Mouse (Mus musculus): ENCODE measurements around the gene Ctsl. TPM values are rescaled to one million over a fixed set of nuclear protein-coding genes. Genes with fewer than 3 reads are reported as not detected.
A peak's percentile ranks its signal among the peaks of the same experiment; 100 is the strongest.

Gene Ctsl
- total RNA-seq, 2 experiments from 2014 or later: 260 to 267 TPM

DNA sequence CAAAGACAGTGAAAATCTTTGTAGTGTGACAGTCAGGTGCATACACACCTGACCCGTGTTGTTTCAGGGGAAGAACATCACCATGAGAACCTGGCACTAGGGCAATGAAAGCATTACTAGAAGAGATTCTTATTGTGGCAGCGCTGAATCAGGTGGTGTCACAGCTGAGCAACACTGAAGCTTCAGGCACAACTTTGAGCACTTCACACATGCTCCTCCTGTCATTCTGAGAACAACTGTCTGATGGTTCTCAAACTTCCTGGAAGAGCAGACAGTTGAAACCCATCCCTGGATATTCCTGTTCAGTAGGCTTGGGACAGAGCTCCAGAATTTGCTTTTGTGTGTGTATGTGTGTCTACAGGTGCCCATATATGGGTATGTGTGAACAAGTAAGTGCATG, 5.8 kb upstream of the Ctsl start:
- intact Hi-C loops (cut with DNase I): no loop called here
- no peak for DNase-seq

DNA sequence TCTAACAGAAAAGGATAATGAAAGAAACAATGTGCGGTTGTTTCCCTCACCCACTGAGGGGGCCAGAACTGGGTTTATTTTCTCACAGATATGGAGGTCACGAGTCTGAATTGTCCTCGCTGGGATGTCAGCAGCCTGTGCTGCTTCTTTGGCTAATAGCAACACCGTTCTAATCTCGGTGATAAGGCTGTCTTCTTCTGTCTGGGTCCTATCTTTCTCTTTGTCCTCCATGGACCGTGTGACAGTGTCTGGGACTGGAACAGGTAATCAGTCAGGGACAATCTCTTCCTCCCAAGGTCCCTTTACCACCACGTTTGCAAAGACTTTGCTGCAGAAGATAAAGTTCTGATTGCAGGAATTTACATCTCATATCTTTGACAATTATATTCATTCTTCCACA, 4.5 kb upstream of the Ctsl start:
- intact Hi-C loops (cut with DNase I): no loop called here

DNA sequence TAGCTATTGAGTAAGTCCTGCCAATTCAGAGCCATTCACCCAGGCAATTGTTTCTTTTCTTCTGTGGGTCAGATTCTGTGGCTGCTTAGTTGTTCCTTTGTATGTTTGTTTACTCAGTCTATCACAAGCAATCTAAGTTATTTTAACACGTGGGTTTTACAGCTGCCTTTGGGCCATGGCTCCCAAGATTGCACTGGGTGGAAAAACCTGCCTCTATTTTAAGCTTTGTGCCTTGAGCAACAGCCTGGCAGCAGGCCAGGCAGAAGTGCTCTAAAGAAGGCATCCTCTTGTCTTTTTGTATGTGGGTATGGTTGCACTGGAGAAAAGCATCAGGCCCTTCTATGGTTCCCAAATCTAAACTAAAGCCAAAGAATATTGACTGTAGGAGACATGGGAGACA, 3.0 kb upstream of the Ctsl start:
- peak; percentile 39 to 51 for DNase-seq
- intact Hi-C loops (cut with DNase I): no loop called here

More for the DNA sequence above, 4.5 kb upstream of the Ctsl start:
- no peak for DNase-seq

DNA sequence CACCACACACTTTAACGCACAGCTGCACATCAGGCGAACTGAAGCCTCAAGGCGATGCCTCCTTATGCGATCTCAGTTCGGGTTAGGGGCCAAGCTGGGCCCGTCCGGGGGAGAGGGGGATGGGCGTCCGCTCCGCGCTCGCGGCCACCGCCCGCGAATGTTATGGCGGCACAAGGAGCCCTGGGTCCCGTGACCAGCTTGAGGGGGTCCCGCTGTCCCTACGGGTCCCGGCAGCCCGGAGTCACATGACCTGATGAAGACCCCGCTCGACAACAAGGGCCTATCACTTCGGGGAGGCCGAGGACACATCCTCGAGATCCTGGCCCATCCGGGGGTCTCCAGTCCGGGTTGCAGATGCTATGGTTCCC, 901 bp downstream of the Ctsl start:
- peak; percentile 55 to 65 for DNase-seq
- intact Hi-C loops (cut with DNase I): loop anchor here (2.0 kb wide), 3 partner anchors 31 to 63 kb away; partner anchors contain the start of gene Cdk20

DNA sequence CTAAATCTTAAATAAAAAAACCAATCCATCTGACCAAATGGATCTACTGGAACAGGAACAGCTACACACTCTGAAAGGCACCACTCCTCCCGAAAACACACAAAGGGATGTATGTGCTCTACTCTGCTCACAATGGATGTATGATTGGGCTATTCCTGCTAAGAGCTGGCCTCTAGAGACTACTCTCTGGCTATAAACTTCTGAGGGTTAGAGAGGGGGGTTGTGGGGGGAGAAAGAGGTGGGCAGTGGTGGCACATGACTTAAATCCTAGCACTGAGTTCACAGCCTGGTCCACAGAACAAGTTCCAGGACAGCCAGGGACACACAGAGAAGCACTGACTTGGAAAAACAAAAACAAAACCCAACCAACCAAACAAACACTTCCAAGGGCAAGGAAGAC, 2.1 kb downstream of the Ctsl start:
- intact Hi-C loops (cut with DNase I): loop anchor here (2.0 kb wide), 1 partner anchor 54 kb away; no protein-coding TSS in a partner anchor
- no peak for DNase-seq

DNA sequence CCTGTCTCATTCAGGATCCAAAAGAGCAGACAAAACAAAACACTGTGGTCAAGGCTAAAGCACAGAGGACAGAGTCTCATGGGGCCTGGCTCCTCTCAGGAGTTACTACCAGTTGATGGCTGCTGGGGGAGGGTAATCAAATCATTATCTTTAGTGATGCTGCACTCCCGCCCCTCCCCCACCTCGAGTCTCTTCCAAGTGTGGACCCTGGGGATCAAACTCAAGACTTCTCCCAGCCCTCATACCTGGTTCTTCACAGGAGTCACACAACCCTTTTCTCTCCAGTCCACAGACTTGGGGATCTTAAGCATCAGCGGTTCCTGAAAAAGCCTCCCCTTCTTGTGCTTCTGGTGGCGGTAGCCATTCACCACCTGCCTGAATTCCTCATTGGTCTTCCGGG, 3.1 kb downstream of the Ctsl start:
- no peak for DNase-seq
- intact Hi-C loops (cut with DNase I): loop anchor here (2.0 kb wide), 1 partner anchor 53 kb away; no protein-coding TSS in a partner anchor

DNA sequence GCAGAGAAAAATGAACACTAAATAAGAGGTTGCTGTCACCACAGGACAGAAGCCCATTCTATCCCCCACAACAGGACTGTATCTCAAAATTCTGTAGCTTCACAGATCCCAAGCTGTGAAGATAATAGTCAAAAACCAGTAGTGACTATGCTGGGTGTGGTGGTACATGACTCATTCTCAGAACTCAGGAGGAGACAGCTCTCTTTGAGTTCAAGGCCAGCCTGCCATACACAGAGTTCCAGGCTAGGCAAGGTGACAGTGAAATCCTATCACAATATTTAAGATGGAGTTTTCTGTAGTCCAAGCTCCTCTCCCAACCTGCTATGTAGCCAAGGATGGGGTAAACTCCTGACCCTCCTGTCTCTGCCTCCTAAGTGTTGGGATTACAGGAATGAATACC, 5.4 kb downstream of the Ctsl start:
- intact Hi-C loops (cut with DNase I): no loop called here
- no peak for DNase-seq

DNA sequence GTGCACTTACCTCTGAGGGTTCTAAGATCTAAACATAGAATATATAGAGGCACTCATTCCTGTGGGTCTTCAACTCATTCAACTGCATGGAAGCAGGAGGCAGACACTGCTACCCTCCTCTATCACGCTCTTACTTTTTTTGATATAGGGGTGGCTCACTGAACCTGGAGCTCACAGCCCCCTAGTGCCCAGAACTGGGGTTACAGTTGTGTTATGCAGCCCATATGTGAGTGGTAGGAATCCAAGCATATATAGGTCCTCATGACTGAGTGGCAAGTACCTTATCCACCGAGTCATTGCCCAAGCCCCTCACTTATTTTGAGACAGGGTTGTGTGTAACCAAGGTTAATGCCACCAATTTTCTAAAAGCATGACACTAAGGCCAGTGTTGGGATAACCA, 6.4 kb downstream of the Ctsl start:
- DNase-seq: peak; percentile 13 to 37
- intact Hi-C loops (cut with DNase I): no loop called here

DNA sequence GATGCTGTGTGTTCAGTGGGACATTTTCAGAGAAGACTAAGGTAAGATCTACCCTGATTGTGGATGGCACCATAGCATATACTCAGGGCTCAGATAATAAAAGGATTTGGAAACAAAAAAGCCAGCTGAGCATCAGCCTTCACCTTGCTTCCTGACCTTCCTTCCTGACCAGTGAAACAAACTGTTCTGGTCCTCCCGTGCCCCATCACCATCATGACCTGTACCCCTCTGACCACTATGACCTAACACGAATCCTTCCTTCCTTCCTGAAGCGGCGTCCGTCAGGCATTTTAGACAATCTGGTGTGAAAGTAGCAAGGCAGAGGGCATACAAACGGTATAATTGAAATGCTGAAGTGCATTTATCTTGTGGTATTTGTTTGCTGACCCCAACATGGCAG, 8.6 kb downstream of the Ctsl start:
- DNase-seq: no peak
- intact Hi-C loops (cut with DNase I): loop anchor here (2.0 kb wide), 1 partner anchor 71 kb away; the partner anchor contains the start of gene Cdk20

DNA sequence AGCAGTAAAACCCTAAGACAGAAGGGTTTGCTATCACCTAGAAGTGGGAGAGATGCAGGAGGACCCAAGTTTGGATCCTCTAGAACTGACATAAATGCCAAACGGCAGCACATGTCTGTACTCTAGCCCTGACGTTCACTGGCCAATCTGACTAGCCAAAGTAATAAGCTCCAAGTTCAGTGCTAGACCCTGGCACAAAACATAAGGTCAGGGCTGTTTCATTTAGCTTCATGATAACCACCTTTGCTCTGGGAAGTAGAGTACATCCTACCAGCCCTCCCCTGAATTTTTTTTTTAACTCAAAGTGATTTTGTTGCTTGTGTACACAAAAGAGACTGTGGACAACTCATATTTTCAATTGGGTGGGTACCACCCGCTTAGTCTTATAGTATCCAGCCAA, 9.7 kb downstream of the Ctsl start:
- DNase-seq: no peak
- intact Hi-C loops (cut with DNase I): no loop called here

DNA sequence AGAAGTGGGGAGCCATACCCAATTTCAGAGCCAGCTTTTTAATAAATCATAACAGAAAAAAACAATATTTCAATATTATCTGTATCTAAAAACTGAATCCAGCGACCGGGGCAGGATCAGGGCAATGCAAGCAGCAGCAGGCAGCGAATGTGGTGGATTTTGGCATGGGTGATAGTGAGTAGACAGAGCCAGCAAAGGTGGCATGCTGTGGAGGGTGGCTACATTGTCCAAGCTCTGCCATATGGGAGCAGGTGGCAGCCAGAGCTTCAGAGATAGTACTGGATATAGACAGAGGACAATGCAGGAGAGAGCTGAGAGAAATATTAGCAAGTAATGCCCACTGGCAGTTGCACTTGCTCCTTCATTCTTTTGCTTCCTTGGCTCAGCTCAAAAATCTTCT, 11.0 kb downstream of the Ctsl start:
- DNase-seq: no peak
- intact Hi-C loops (cut with DNase I): no loop called here

DNA sequence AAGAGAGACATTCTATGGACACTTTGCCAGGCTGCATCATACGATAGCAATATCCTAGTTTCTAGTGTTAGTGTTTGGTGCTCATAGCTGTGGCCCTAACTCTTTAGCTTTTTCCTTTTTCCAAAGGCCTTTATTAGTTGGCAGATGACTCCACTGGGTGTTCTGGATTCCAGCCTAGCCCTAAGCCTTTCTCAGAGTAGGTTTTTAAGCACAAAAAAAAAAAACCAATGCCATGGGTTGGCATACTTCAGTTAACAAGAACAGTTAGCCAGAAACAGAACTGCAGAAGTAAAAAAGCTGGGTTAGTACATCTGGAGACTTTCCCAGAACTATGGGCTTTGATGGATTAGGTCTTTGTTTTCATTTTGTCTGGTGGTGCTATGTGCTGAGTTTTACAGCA, 12.2 kb downstream of the Ctsl start:
- intact Hi-C loops (cut with DNase I): no loop called here
- no peak for DNase-seq

DNA sequence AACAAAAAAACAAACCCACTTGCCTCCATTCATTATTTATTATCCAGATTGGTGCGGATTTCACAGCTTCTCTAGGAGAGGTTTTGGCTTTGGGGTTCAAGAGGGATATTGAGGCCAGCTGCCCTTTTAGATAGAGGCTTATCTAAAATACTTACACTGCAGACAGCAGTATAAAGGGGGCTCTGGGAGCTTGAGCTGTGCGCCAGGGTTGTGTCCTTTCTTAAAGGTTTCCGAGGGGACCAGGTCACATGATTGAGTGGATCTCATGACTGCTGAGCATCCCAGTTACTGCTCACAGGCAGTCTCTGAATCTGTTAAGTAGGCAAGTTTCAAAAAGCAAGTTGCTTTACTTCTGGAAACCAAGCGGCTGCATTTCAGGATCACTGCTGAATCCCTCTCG, 13.3 kb downstream of the Ctsl start:
- DNase-seq: no peak
- intact Hi-C loops (cut with DNase I): no loop called here

DNA sequence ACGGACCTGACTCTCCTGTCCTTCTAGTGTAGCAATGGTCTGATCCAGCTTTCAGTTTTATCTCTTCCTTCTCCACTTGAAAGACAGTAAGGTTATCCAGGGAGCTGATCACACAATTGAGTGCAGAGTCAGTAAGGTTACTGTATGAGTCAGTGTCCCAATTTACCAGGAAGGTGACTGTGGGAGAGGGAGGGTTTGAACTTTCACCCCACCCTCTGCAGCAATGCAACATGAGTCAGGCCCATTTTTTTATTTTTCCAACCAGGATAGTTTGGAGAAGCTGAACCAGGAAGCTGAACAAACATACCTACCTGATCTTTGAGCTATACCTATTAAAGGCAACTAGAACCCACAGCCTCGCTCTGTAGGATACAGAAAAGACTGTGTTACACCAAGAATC, 21.2 kb downstream of the Ctsl start:
- no peak for DNase-seq
- intact Hi-C loops (cut with DNase I): no loop called here

DNA sequence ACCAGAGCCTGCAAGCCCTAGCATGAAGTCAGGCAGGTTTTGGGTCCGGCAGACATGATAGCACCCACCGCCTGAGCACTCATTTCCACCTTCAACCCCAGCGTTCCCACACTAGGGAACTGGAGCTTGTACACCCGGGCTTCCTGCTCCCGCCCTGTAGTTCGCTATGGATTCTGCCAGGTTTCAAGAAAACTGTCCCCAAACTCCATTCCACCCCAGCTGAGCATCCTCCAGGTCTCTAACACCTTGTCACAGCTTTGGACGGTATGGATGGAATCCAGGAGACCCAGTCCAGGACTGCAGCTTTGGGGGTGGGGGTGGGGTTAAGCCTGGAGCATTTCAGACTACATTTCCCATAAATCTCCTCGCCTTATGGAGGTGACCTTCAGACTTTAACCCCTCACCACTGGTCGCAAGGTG, 26.6 kb downstream of the Ctsl start:
- DNase-seq: peak; percentile 33 to 45
- intact Hi-C loops (cut with DNase I): no loop called here

DNA sequence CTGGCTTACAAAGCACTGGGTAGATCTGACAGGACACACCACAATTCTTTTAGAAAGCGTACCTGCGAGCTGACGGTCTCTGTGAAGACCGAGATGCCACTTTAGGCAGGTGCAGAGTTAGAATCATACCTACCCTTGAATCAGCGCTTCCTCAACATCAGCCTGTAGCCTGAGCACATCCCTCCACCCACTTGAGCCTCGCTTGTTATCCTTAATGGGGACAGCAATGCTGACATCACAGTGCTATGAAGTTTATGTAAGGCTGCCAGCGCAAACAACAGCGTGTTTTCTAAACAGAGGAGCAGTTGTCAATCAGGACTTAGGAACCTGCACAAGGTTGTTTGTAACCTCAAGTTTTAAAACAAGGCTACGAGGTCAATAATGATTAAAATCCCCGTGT, 27.1 kb downstream of the Ctsl start:
- DNase-seq: peak in 1 of 2 experiments; percentile 14
- intact Hi-C loops (cut with DNase I): no loop called here

DNA sequence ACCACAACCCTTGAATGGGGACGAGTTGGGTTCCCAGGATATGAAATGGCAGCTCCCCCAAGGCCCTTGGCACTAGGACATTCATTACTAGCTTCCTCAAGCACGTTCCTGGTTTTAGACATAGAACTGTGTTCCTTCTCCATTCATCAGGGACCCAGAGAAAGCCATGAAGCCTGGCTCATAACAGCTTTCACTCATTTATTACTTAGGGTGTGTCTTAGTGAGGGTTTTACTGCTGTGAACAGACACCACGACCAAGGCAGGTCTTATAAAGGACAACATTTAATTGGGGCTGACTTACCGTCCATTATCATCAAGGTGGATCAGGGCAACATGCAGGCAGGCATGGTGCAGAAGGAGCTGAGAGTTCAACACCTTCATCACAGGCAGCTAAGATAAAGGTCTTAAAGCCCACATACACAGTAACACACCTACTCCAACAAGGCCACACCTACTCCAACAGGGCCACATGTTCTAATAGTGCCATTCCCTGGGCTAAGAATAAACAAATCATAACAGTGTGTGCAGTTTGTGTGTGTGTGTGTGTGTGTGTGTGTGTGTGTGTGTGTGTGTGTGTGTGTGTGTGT, 35.1 kb downstream of the Ctsl start:
- intact Hi-C loops (cut with DNase I): no loop called here
- no peak for DNase-seq

DNA sequence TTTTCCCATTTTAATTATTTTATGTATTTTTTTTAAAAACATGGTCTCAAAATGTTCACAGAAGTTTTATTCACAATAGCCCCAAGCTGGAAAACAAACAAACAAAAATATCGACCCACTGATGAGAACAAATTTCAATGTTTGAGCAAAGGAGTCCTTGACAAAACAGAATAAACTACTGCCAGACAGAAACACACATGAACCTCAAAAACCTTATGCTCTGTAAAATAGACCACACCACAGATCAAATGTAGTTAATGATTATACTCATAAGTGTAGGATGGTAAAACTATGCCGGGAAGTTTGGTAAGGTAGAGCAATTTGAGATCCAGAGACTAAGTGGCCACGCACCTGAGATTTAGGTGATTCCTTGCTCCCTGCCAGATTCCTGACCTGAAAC, 37.6 kb downstream of the Ctsl start:
- intact Hi-C loops (cut with DNase I): no loop called here
- DNase-seq: no peak

DNA sequence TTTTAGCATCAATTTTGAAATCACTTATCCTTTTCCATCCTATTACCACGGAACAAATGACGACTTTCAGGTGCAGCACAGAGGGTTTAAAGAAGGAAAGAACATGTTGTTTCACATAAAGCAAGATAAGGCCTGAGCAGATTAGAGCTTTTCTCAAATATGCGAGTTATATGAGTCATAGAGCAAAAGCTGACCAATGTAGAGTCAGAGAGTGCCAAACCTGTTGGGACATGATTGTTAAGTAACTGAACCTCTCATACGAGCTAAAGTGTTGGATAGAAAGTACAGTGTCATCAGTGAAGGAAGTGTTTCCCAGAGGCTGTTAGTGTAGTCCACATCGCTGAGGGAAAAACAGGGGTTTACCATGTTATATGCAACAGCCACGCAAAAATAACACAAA, 38.4 kb downstream of the Ctsl start:
- no peak for DNase-seq
- intact Hi-C loops (cut with DNase I): no loop called here

DNA sequence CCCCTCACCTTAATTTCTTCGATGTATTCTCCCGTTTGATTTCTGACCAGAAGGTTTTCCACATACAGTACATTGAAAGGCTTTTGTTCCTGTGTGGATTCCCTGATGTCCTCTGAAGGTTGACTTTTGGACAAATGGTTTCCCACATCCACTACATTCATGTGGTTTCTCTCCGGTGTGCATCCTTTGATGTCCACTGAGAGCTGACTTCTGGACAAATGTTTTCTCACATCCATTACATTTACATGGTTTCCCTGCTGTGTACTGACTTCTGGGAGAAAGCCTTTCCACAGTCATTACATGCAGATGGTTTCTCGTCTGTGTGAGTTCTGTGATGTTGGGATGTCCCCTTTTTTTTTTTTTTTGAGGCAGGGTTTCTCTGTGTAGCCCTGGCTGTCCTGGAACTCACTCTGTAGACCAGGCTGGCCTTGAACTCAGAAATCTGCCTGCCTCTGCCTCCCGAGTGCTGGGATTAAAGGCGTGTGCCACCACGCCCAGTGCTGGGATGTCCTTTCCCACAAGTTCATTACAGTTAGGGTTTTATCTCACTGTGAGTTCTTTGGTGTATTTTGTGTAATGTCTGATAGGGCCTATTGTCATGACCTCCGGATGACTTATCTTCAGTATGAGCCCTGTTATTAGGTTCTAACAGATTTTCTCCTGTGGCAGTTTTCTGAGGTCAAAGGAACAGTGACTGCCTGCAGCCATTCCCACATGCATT, 48.0 kb downstream of the Ctsl start:
- intact Hi-C loops (cut with DNase I): no loop called here
- no peak for DNase-seq

DNA sequence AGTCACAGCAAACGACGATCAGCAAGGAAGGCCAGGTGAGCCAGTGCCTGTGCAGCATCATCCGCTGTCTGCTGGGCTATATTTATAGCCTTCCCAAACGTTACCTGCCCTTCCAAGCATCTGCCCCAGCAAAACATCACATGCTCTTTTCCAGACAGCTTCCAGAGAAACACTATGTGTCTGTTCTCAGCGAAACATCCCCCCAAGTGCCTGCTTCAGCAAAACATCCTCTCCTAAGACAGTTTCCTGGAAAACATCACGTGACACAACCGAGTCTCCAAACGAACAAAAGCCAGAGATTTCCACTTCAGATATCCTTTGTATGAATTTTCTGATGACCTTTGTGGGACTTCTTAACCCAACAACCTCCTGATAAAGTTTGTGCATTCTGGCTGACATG, 50.4 kb downstream of the Ctsl start:
- intact Hi-C loops (cut with DNase I): no loop called here
- no peak for DNase-seq

DNA sequence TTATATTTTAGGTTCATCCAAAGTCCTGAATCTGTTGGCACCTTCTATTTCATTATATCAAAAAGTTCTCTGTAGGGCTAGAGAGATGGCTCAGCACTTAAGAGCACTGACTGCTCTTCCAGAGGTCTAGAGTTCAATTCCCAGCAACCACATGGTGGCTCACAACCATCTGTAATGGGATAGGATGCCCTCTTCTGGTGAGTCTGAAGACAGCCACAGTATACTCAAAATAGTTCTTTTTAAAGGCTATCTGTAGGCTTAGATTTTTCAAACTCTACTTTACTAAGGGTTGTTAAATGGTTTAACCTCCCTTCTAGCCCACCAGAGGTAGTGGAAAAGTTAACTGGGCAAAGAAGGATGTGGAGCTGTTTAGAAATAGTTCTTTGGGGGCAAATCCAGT, 50.9 kb downstream of the Ctsl start:
- DNase-seq: no peak
- intact Hi-C loops (cut with DNase I): loop anchor here (10.0 kb wide), 1 partner anchor 925 kb away; no protein-coding TSS in a partner anchor

All from heart, postnatal 14 days (tissue).